Mouse (Mus musculus) cerebellum, adult 9-11 months (tissue): ENCODE measurements around the gene Serbp1.

ENCODE experiments used
- DNase-seq: peaks from one replicate; pipeline ENCODE4 v3.0.0; 2022

Serbp1 gene

DNA sequence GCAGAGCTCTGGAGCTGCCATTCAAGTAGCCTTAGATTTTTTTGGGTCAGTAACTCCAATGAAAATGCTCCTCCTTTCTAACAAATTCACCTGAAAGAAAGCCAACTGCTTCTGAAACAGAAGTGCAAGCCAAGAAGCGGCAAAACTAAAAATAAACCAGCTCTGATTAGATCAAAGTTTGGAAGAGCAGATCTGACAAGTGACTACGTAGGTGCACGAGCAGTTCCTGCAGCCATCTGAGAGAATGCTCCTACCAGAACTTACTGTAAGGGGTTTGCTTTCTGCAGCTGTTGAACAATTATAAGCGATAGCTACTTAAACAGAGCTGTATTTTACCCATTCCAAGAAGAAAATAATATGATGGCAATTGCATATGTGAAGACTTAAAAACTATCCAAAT is 64.5 kb downstream of the Serbp1 start:
- no peak for DNase-seq

DNA sequence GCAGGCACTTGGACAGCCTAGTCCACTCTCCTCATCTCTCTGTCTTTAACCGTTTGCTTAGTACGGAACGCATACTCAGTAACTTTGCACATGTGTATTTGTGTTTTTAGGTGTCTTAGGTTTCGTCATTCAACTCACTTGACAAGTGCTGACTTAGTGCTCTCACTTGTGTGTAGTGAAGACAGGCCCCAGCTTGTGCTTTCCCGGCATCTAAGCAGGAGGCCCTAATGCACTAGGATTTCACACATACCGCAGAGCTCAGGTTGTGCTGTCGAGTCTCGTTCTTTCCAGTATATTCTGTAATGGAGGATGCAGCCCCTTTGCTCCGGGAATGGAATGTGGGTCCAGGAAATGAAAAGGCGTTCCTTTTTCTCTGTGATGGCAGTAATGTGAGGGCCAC is 65.2 kb downstream of the Serbp1 start:
- DNase-seq, result no peak

- DNase-seq, result no peak
These were observed 71.0 kb downstream of the Serbp1 start for GRCm38 (mm10) chr6:67308994-67309393.

DNA sequence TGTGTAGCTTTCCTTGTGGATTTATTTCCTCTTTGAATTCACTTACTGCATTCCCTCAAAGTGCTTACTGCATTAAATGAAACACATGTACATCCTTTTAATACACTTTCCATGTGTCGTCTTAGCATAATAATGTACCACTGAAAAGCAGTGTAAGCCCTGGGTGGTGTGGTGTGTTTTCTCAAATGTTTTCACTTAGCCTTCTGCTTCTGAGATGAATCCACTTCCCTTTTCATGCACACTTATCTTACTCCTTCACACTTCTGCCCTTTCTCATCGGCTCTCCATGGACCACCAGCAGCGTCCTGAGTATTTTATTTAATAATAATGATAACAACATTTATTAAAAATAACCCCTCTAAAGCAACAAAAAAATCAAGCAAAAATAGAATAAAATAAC is 71.8 kb downstream of the Serbp1 start:
- no peak for DNase-seq

DNA sequence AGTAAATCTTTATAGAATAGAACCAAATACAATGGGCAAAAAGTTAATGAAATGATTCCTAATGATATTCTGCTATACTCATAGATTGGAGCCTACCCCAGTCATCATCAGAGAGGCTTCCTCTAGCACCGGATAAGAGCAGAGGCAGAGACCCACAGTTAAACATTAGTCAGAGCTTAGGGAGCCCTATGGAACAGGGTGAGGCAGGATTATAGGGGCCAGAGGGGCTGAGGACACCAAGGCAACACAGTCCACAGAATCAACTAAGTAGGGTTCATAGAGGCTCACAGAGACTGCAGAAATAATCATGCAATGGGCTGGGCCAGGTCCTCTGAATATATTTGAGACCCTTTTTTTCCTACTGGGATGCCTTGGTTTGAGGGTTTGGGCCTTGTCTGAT is 76.7 kb downstream of the Serbp1 start:
- DNase-seq, result no peak

GRCm38 (mm10) chr6:67317068-67317467 is 79.1 kb downstream of the Serbp1 start:
- DNase-seq, result no peak

DNA sequence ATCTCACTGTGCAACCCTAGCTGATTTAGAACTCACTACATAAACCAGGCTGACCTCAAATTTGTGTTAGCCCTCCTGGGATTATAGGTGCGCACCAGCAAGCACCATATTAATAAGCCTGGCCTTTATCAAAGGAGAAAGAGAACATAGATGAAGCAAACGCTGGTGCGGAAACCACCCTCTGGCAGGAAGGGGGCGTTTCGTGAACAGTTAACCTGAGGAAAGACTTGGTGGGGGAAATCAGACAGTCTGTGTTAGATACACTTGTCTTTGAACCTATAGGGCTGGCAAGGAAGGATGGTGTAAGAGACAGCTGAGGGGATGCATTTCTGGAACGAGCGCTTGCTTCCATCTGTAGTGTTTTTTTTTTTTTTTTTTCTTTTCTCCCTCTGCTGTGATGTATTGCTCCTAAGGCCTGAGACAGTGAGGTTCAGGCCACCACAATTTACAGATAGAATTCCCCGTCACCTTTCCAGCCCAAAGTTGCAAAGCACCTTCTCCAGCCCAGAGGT is 79.9 kb downstream of the Serbp1 start:
- no peak for DNase-seq

GRCm38 (mm10) chr6:67318451-67318850 is 80.5 kb downstream of the Serbp1 start:
- DNase-seq, result peak; percentile 21

GRCm38 (mm10) chr6:67323788-67324187 is 85.8 kb downstream of the Serbp1 start:
- no peak for DNase-seq

DNA sequence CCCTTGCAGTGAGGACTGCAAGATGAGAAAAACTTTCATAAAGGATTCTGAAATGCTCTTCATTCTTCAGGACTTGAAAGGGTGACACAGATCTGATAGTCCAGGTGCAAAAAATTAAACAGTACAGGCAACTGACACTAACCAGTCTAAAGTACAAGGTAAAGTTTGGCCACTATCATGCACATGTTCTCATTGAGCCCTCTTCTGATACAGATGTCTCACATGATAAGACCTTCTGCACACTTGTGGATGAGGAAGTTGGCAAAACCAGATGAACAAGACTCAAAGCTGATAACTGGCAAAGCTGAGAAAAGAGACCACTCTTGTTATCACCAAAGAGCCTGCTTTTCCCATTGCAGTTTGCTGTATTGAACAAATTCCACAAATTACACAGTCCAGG is 100.0 kb downstream of the Serbp1 start:
- DNase-seq, result no peak

DNA sequence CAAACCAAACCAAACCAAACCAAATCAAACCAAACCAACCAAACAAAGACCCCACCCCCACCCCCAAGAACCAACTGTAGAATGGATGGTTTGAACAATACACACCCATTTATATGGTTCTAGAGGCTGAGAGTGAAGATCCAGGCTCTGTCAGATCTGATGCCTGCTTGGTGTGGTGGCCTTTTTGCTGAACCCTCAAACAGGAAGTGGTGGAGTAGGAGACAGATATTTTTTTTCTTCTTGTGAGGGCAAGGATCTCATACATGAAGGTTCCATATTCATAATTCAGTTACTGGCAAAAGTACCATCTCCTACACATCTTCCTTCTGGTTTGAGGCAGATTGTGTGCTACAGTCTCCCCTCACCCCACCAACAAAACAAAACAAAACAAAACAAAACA is 101.5 kb downstream of the Serbp1 start:
- DNase-seq, result no peak
